Mouse (Mus musculus) brain, embryonic 14.5 days (tissue): ENCODE data around the gene Odf3l1.

Experiments
- CTCF ChIP-seq: fragments of 200-500 bp; IDR thresholded peaks from 2 replicates; pipeline ENCODE4 v1.5.1; 2012; ENCODE audit warnings: inconsistent platforms, mild to moderate bottlenecking, moderate library complexity, borderline replicate concordance; ENCODE audit not compliant: insufficient read depth, insufficient read length; ENCODE audit errors: extremely low read depth
- POLR2A ChIP-seq: fragments of 200-500 bp; IDR thresholded peaks from 2 replicates; pipeline ENCODE4 v1.6.1; 2012; ENCODE audit warnings: mild to moderate bottlenecking, inconsistent platforms, borderline replicate concordance; ENCODE audit not compliant: poor library complexity, insufficient read depth, insufficient read length, severe bottlenecking; ENCODE audit errors: extremely low read depth

- no peak for TF ChIP-seq CTCF
- no peak for TF ChIP-seq POLR2A
Measured at GRCm38 (mm10) chr9:56907549-56907948, 43.1 kb upstream of the Odf3l1 start.
